Mouse (Mus musculus) CD4-positive, CD25-positive, alpha-beta regulatory T cell, adult 9 weeks (primary cell): Measurements from ENCODE around the gene Zfp970. TPM values are rescaled to one million over a fixed set of nuclear protein-coding genes. Genes with fewer than 3 reads are reported as not detected.

ENCODE experiments used
- polyA plus RNA-seq: library from polyadenylated mRNA; unstranded; fragments of 100-300 nt; shearing (Covaris generic); gene quantifications from one replicate; pipeline ENCODE4 v1.2.1, GENCODE M21; 2017

Zfp970 gene
- 13.0 TPM for polyA plus RNA-seq

GRCm38 (mm10) chr2:177464676-177465075 is at the start of gene Zfp970:
Gene Zfp970, plus strand, starts transcription at chr2:177464733.

GRCm38 (mm10) chr2:177498067-177498466 is 33.5 kb downstream of the Zfp970 start, which contains the start of gene Gm14403:
Gene Gm14403, plus strand, starts transcription at chr2:177498215.

Other genes starting within 250 kb of the Zfp970 start
- not detected for gene Gm14409, start 197.7 kb upstream of the Zfp970 start, polyA plus RNA-seq
- gene Gm14412, start 140.4 kb upstream of the Zfp970 start, polyA plus RNA-seq = not detected
- 2.5 TPM for gene Gm14418, start 66.4 kb upstream of the Zfp970 start, polyA plus RNA-seq
- gene Gm14403, start 33.5 kb downstream of the Zfp970 start, polyA plus RNA-seq = 1.2 TPM
- gene Gm14406, start 113.5 kb downstream of the Zfp970 start, polyA plus RNA-seq = not detected